Mouse (Mus musculus) megakaryocyte, embryonic 14.5 days (primary cell): ENCODE data around the gene Lrrc14b.

Experiments
- FLI1 ChIP-seq: IDR thresholded peaks from 2 replicates; pipeline ENCODE4 v1.6.1; 2012; ENCODE audit warnings: low read length, inconsistent platforms, mixed read lengths
- GATA1 ChIP-seq: IDR thresholded peaks from 3 replicates; pipeline ENCODE4 v1.6.1; 2012; ENCODE audit warnings: mixed read lengths, low read length, inconsistent platforms, borderline replicate concordance

DNA sequence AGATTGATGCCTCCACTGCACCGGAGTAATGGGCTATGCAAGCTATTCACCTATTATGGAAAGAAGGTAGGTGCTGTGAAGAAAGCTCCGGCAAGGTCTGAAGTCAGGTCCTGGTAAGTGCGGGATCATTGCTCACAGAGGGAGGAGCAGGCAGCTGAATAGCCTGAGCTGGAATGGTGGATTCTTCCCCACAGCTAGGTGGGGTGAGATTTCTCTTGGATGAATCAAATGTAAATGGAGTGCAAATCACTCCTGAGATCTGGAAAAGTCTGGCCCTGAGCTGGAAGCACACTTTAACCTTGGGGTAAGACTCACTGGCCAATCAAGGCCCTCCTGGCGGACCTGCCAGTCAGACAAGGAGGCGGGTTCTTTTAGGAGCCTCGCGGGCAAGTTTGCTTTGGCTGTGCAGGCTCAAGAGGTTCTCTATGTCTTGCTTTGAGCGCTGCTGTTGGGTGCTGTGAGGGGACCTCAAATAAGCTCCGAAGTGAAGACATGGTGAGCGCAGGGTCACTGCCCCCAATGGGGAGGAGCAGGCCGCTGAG, 35.6 kb upstream of the Lrrc14b start, which contains the start of gene Ftl1-ps1:
- TF ChIP-seq FLI1 (no peak), GATA1 (no peak)
